Mouse (Mus musculus) erythroblast, embryonic 14.5 days (primary cell): Measurements from ENCODE around the gene Pcbp1.
"Not testable (repeated sequence)": the region's sequence is repeated elsewhere in the genome, so short reads cannot be mapped to it uniquely, and the experiment has no call there.

ENCODE experiments used
- GATA1 ChIP-seq: IDR thresholded peaks from 2 replicates; pipeline ENCODE4 v1.6.1; 2012; ENCODE audit warnings: low read length, inconsistent platforms, mixed read lengths
- TAL1 ChIP-seq: IDR thresholded peaks from 3 replicates; pipeline ENCODE4 v1.6.1; 2012; ENCODE audit warnings: low read length, inconsistent platforms, mixed read lengths

GRCm38 (mm10) chr6:86557182-86557581 is 31.1 kb upstream of the Pcbp1 start:
- not testable (repeated sequence) for TF ChIP-seq GATA1, TAL1
